Mouse (Mus musculus) intestine, embryonic 14.5 days (tissue): Measurements from ENCODE around the gene Fbxo27. TPM values are rescaled to one million over a fixed set of nuclear protein-coding genes. Genes with fewer than 3 reads are reported as not detected.
A peak's percentile ranks its signal among the peaks of the same experiment; 100 is the strongest.

ENCODE experiments used
- ATAC-seq: fragments of 200-750 bp; cut with Nextera tagmentation; replicated peaks from 2 replicates; pipeline ENCODE4 v1.8.0; 2017; ENCODE audit warnings: low read depth, moderate number of reproducible peaks, moderate TSS enrichment, moderate library complexity; ENCODE audit not compliant: low FRiP score, low TSS enrichment
- DNase-seq: peaks from one replicate; pipeline ENCODE4 v3.0.0-alpha.2; 2018; ENCODE audit warnings: low spot score
- H3K27ac ChIP-seq: fragments of 300-500 bp; sonication (generic); 2 replicates; pipeline ENCODE4 v1.5.1; 2014; ENCODE audit warnings: low read depth, mild to moderate bottlenecking, control low read depth
- H3K27me3 ChIP-seq: fragments of 300-500 bp; sonication (generic); replicated peaks from 2 replicates; pipeline ENCODE4 v1.6.1; 2014; ENCODE audit warnings: low read length, control low read depth; ENCODE audit not compliant: control insufficient read depth, insufficient read depth
- H3K36me3 ChIP-seq: fragments of 300-500 bp; sonication (generic); 2 replicates; pipeline ENCODE4 v1.6.1; 2014; ENCODE audit warnings: low read length, control low read depth; ENCODE audit not compliant: control insufficient read depth, insufficient read depth
- H3K4me1 ChIP-seq: fragments of 300-500 bp; sonication (generic); replicated peaks from 2 replicates; pipeline ENCODE4 v1.6.1; 2014; ENCODE audit warnings: low read length, control low read depth, mixed read lengths; ENCODE audit not compliant: control insufficient read depth, insufficient read depth
- H3K4me2 ChIP-seq: fragments of 300-500 bp; sonication (generic); 2 replicates; pipeline ENCODE4 v1.6.1; 2014; ENCODE audit warnings: low read length
- H3K4me3 ChIP-seq: fragments of 300-500 bp; sonication (generic); 2 replicates; pipeline ENCODE4 v1.5.1; 2014; ENCODE audit warnings: low read depth, low read length, control low read depth, mixed read lengths
- H3K9ac ChIP-seq: fragments of 300-500 bp; sonication (generic); 2 replicates; pipeline ENCODE4 v1.6.1; 2014; ENCODE audit warnings: mild to moderate bottlenecking, low read length
- H3K9me3 ChIP-seq: fragments of 300-500 bp; sonication (generic); 2 replicates; pipeline ENCODE4 v1.6.1; 2016; ENCODE audit warnings: low read length, control low read depth; ENCODE audit not compliant: control insufficient read depth
- WGBS: fragments of 180-500 bp; shearing (Covaris S2); extraction: QIAGEN DNeasy Blood & Tissue Kit; methylation state at CpG from one replicate; pipeline ENCODE4 v1.1.7; 2014; 5-methylcytosine and 5-hydroxymethylcytosine counted together
- polyA plus RNA-seq: library from polyadenylated mRNA; unstranded; fragments of >200 nt; fragmentation: Nextera tagmentation; extraction: Ambion mirVana; gene quantifications from 2 replicates; pipeline ENCODE4 v1.2.1, GENCODE M21; 2014

Fbxo27 gene
- polyA plus RNA-seq, 1 experiment from 2014 or later = 2.8 TPM

DNA sequence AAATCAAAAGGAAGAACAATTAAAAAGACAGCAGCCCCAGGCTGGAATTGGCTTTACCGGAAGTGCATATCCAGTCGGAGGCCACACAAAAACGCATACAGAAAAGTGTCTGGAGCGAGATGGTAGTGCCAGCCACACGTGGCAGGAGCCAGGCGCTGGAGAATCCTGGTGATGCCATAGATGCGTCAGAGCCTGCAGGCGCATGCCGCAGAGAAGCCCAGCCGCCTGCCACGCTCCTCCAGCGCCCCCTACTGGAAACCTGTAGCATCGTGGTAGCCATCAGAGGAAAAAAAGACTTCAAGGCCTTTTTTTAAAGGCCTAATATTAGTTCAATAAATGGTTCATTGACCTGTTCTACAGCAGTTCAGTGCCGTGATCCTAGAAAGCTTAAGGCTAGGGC, 34.0 kb downstream of the Fbxo27 start:
- WGBS = 9% methylated on average over 14 of the region's 14 CpGs
- peak; percentile 49 for ATAC-seq
- Histone ChIP-seq H3K27ac (no peak overlapping the region), H3K9me3 (0 out of 2 replicates have a peak, but pooled peaks cover 2% of the 10 kb centered on the region), H3K27me3 (no peaks in the 10 kb centered on the region), H3K4me2 (0 out of 2 replicates have a peak overlapping the region, but pooled peaks have one; percentile 1), H3K36me3 (0 out of 2 replicates have a peak, but pooled peaks cover 7% of the 10 kb centered on the region), H3K4me3 (no peak overlapping the region), H3K4me1 (no peaks in the 10 kb centered on the region), H3K9ac (no peak overlapping the region)
- DNase-seq = peak; percentile 90

- DNase-seq (no peak), ATAC-seq (no peak)
- H3K4me2 ChIP-seq = no peak overlapping the region
- no peaks in the 10 kb centered on the region for H3K4me1 ChIP-seq
- 0 out of 2 replicates have a peak, but pooled peaks cover 2% of the 10 kb centered on the region for H3K9me3 ChIP-seq
- no peaks in the 10 kb centered on the region for H3K27me3 ChIP-seq
- H3K36me3 ChIP-seq = 0 out of 2 replicates have a peak, but pooled peaks cover 7% of the 10 kb centered on the region
- H3K27ac ChIP-seq = no peak overlapping the region
- H3K9ac ChIP-seq = no peak overlapping the region
- WGBS = 61% methylated on average over 10 of the region's 10 CpGs
- no peak overlapping the region for H3K4me3 ChIP-seq
These were observed 35.1 kb downstream of the Fbxo27 start for GRCm38 (mm10) chr7:28727649-28728340.

DNA sequence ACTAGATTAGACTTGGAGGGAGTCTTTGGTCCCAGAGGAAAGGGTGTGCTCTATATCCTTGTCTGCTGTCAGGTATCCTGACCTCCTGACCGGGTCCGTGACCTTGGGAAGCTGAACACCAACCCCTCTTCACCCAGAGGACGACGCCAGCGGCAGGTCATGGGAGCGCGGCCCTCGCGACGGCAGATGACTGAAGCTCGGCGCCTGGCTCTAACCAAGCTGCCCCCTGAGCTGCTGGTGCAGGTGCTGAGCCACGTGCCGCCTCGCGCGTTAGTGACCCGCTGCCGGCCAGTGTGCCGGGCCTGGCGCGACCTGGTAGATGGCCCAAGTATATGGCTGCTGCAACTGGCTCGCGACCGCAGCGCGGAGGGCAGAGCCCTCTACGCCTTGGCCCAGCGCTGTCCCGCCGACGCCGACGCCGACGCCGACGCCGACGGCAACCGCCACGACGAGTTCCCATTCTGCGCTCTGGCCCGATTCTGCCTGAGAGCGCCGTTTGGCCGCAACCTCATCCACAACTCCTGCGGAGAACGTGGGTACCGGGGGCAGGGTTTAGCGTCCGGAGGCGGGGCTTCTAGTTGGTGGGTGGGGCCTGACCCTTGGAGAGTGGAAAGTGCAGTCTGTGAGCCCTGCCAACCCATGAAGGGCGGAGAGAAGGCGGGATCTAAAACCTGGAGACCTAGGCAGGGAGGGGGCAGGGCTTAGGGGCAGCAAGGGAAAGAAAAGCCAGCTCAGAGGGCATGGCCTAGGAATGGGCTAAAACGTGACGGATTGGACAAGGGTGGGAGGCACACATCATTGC, 39.9 kb downstream of the Fbxo27 start:
- H3K4me2 ChIP-seq = peak overlapping the region; percentile 70
- H3K9me3 ChIP-seq = no peaks in the 10 kb centered on the region
- no peaks in the 10 kb centered on the region for H3K27me3 ChIP-seq
- H3K36me3 ChIP-seq = 0 out of 2 replicates have a peak, but pooled peaks cover 2% of the 10 kb centered on the region
- ATAC-seq (peak; percentile 85), DNase-seq (peak; percentile 88)
- no peaks in the 10 kb centered on the region for H3K4me1 ChIP-seq
- no peak overlapping the region for H3K27ac ChIP-seq
- 3% methylated on average over 58 of the region's 58 CpGs for WGBS
- peak overlapping the region; percentile 37 for H3K4me3 ChIP-seq
- H3K9ac ChIP-seq = peak overlapping the region; percentile 33

- peak overlapping the region; percentile 70 for H3K4me2 ChIP-seq
- no peaks in the 10 kb centered on the region for H3K27me3 ChIP-seq
- ATAC-seq (0 out of 2 replicates have a peak, but pooled peaks have one; percentile 14), DNase-seq (no peak)
- H3K27ac ChIP-seq = no peak overlapping the region
- H3K36me3 ChIP-seq = peaks cover 5% of the 10 kb centered on the region; the same call in 1 of the 2 replicates
- no peaks in the 10 kb centered on the region for H3K4me1 ChIP-seq
- peak overlapping the region; percentile 37; the same call in 1 of the 2 replicates for H3K4me3 ChIP-seq
- H3K9ac ChIP-seq = no peak overlapping the region
- whole genome bisulfite sequencing = 13% methylated on average over 11 of the region's 11 CpGs
- 0 out of 2 replicates have a peak, but pooled peaks cover under 1% of the 10 kb centered on the region for H3K9me3 ChIP-seq
These were observed 40.6 kb downstream of the Fbxo27 start for GRCm38 (mm10) chr7:28733211-28733610.

GRCm38 (mm10) chr7:28735701-28736100, 43.1 kb downstream of the Fbxo27 start:
- Histone ChIP-seq H3K9ac (no peak overlapping the region), H3K36me3 (peaks cover 16% of the 10 kb centered on the region), H3K27ac (no peak overlapping the region), H3K4me1 (no peaks in the 10 kb centered on the region; the same call in 1 of the 2 replicates), H3K9me3 (0 out of 2 replicates have a peak, but pooled peaks cover 2% of the 10 kb centered on the region), H3K4me3 (no peak overlapping the region), H3K4me2 (no peak overlapping the region), H3K27me3 (no peaks in the 10 kb centered on the region)
- ATAC-seq = no peak
- no peak for DNase-seq
- 76% methylated on average over 6 of the region's 6 CpGs for WGBS

GRCm38 (mm10) chr7:28739829-28740228, 47.2 kb downstream of the Fbxo27 start:
- 0 out of 2 replicates have a peak, but pooled peaks cover 2% of the 10 kb centered on the region for H3K9me3 ChIP-seq
- H3K4me1 ChIP-seq = peaks cover 12% of the 10 kb centered on the region
- WGBS = 94% methylated on average over 21 of the region's 21 CpGs
- no peaks in the 10 kb centered on the region for H3K27me3 ChIP-seq
- H3K9ac ChIP-seq = no peak overlapping the region
- no peak for ATAC-seq
- no peak overlapping the region for H3K4me3 ChIP-seq
- H3K27ac ChIP-seq = no peak overlapping the region
- no peak overlapping the region for H3K4me2 ChIP-seq
- H3K36me3 ChIP-seq = peaks cover 23% of the 10 kb centered on the region
- DNase-seq = no peak

DNA sequence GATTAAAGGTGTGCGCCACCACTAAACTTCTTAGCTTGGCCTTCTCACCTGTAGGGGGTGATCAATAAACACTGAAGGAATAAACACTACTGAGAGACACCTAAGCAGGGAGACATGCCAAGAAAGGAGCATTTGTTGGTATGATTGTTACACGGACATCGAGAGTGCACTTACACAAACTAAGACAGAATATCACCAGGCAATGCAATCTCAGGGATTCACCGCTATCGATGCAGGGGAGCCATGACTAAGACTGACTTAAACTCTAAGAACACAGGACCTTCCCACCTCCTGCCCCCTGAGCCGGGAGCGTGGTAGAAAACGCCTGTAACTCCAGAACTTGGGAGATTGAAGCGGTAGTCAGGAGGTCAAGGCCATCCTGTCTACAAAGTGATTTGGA, 48.3 kb downstream of the Fbxo27 start:
- 33% methylated on average over 9 of the region's 9 CpGs for WGBS
- peaks cover 12% of the 10 kb centered on the region for H3K4me1 ChIP-seq
- H3K27ac ChIP-seq = peak overlapping the region; percentile 81; the same call in 1 of the 2 replicates

DNA sequence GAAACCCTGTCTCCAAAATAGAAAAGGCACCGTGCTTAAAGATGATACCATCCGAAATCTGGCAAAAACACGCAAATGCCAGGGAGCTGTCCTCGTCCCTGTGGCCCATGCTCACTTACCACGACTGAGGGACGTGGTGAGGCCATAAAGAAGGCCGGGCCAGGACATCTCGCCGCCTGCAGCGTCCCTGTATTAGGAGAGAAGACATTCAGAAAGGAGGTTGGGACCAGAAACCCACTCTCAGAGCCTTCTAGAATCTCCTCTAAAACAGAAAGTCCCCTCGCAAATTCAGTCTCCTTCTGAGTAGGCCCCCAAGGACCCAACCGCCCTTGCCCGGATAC, 48.7 kb downstream of the Fbxo27 start:
- DNase-seq (no peak), ATAC-seq (no peak; the same call in 1 of the 2 replicates)
- peaks cover 36% of the 10 kb centered on the region for H3K36me3 ChIP-seq
- peak overlapping the region; percentile 80 for H3K9ac ChIP-seq
- H3K4me2 ChIP-seq = peak overlapping the region; percentile 93
- peaks cover 12% of the 10 kb centered on the region for H3K4me1 ChIP-seq
- no peaks in the 10 kb centered on the region for H3K27me3 ChIP-seq
- H3K27ac ChIP-seq = peak overlapping the region; percentile 81; the same call in 1 of the 2 replicates
- H3K4me3 ChIP-seq = peak overlapping the region; percentile 81
- 0 out of 2 replicates have a peak, but pooled peaks cover 2% of the 10 kb centered on the region for H3K9me3 ChIP-seq
- 1% methylated on average over 13 of the region's 13 CpGs for WGBS

More for the DNA sequence above, 48.3 kb downstream of the Fbxo27 start:
- no peak for ATAC-seq
- H3K4me3 ChIP-seq = peak overlapping the region; percentile 81
- H3K9ac ChIP-seq = peak overlapping the region; percentile 80
- H3K4me2 ChIP-seq = peak overlapping the region; percentile 93
- no peak for DNase-seq
- H3K9me3 ChIP-seq = 0 out of 2 replicates have a peak, but pooled peaks cover 2% of the 10 kb centered on the region
- H3K27me3 ChIP-seq = no peaks in the 10 kb centered on the region
- H3K36me3 ChIP-seq = peaks cover 35% of the 10 kb centered on the region
